Mouse (Mus musculus): ENCODE results near the gene H2al2a.
"Not testable (repeated sequence)": the region's sequence is repeated elsewhere in the genome, so short reads cannot be mapped to it uniquely, and the experiment has no call there.

Gene H2al2a

DNA sequence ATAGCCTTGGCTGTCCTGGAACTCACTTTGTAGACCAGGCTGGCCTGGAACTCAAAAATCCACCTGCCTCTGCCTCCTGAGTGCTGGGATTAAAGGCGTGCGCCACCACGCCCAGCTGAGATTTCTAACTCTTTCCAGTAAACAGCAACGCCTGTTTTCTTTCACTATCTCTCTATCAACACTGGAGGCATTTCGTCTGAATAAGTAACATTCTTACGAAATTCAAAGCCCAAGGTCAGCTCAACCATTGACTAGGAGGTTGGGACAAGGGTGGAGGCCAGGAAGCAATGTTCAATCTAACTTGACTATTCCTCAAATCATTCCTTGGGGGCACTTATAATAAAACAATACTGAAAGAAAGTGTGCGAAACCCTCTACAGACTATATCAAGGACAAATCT, 18.5 kb downstream of the H2al2a start:
- not testable (repeated sequence) for ATAC-seq (ENCODE audit: insufficient number of reproducible peaks, low FRiP score, low TSS enrichment)

DNA sequence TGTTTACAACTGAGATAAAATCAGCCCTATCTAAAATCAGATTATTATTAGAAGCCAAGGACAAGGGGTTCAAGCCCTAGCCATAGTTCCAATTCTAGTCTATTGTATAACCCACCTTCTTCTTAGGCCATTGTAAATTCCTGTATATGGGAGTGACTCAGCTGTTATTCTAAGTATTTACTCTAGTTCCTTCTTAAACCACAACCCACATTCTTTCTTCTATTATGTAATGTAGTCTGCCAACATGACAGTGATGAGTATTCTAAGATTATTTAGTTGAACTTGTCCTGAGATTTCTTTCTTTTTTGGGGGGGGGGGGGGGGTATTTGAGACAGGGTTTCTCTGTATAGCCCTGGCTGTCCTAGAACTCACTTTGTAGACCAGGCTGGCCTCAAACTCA, 19.1 kb downstream of the H2al2a start:
- not testable (repeated sequence) for ATAC-seq (ENCODE audit: insufficient number of reproducible peaks, low FRiP score, low TSS enrichment)

DNA sequence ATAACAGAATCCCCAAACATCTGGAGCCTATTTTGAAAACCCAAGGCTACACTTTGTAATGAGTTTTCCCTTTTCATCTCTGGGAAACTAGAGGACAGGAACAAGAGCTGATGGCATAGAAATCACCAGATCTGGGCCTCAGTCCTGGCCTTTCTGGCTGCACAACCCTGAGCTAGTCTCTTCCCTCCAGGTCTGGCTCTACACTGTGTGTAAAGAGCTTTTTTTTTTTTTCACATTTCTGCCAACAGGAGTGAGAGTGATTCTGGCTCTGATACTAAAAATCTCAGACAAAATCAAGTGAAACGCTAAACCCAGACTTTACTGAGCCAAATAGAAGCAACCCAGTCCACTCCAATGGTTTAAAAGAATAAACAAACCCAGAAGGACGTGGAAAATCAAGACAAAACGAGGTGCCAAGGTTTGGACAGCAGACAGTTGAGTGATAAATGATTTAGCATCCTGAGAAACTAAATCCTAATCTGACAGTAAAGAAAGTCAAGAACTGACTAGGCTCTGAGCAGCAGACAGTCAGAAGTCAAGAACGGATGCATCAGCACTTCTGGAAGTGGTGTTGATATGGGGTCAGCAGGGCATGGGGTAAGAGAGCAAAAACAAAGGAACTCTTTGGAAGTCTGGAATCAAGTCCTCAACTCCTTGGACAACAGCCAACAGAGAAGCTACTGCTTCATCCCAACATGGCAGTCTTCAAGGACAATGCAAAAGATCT, 21.0 kb downstream of the H2al2a start:
- ATAC-seq (ENCODE audit: insufficient number of reproducible peaks, low FRiP score, low TSS enrichment) = no peak

DNA sequence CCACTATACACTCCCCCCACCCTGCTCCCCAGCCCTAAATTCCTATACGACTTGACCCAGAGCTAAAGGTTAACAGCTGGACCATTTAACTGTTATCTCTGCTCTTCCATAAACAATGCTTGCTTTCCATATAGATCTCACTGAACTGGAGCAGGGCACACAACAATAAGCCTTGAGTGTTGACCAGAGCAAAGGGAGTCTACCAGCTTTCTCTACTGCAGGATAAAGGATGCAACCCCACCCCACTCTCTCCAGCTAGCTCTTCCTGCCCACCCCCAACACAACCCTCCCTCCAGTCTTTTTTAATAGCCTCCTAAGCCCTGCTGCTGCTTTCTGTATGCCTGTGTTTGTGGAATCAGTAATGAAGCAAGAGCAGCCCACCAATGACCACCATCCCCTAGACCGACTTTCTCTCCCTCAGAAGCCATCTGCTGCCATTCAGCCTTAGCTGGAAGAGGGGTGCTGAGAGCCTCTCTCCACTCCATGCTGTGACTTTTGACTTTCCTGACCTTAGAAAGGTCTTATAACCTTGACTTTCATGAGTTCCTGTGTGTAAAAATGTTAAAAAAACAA, 22.8 kb downstream of the H2al2a start:
- no peak for ATAC-seq (ENCODE audit: insufficient number of reproducible peaks, low FRiP score, low TSS enrichment)

DNA sequence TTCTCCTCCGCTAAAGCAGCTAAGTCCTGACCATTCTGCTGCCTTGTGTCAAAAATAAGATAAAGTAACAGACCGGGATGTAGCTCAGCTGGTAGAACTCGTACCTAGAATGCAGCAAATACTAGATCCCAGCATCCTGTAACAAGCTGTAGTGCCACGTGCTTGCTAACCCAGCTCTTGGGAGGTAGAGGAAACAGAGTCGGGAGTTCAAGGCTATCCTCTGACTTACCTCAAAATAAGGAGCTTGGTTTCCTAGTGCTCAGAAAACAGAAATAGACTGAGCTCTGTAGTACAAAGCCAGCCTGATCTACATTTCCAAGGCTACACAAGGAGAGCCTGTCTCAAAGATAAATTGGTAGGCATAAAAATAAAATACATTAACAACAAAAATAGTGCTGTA, 23.5 kb downstream of the H2al2a start:
- ATAC-seq (ENCODE audit: insufficient number of reproducible peaks, low FRiP score, low TSS enrichment) = no peak

DNA sequence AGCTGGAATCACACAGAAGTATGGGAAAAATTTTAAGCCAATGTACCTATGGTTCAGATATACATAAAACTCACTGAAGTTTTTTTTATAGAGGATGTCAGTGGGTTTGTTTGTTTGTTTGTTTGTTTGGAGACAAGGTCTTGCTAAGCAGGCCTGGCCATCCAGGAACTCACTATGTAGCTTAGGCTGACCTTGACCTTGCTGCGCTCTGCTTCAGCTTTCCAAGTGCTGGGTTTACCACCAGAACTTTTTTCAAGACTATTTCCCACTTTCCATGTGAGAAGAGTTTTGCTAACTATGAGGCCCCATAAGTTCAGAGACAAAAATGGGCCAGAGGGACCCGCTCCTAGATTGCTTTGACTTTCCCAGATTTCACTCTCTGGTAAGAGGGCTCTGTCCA, 23.9 kb downstream of the H2al2a start:
- ATAC-seq (ENCODE audit: insufficient number of reproducible peaks, low FRiP score, low TSS enrichment) = no peak

DNA sequence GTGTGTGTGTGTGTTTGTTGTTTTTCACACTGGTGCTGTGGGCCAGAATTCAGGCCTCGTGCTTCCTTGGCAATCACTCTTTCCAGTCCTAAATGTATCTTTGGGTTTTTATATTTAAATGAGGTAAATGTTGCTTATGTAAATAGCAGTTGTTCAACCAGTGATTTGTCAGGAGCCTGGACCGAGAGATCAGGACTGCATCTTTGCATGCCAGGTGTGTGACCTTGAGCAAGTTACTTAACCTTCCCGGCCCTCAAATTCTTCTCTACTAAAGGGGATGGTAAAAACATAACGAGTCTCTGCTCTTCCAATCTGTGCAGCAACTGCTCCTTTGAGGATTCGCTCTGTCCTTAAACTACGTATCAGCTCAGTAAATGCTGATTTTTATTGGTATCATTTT, 25.4 kb downstream of the H2al2a start:
- ATAC-seq (ENCODE audit: insufficient number of reproducible peaks, low FRiP score, low TSS enrichment) = no peak

DNA sequence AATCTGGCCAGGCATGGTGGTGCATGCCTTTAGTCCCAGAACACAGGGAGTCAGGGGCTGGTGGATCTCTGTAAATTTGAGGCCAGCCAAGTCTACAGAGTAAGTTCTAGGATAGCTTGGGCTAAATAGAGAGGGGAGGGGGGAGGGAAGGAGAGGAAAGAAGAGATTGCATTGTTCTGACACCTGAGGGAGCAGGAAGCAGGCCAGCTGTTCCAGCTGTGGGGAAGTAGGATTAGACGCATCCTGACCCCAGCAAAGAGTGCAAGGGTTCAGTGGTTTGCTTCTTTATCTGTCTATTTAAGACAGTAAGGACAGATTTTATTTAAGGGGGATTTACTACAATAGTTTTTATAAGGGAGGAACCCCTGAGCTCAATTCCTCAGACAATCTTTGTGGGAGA, 26.1 kb downstream of the H2al2a start:
- ATAC-seq (ENCODE audit: insufficient number of reproducible peaks, low FRiP score, low TSS enrichment) = no peak

DNA sequence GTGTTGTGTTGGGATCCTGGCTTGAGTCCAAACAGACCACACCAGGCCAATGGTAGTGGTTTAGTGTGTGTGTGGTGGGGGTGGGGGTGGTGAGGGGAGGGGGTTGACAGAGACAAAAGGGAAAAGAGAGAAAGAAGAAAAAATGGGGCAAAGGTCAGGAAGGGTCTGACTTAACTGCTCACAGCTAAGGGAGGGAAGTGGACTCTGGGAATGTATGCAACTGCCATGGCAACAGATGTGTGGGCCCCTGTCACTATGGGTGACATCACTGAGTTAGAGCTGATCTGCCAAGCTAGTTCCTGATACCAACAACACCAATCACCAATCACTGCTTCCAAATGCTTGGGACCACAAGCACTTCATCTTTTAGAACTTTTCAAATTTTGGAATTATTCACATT, 26.6 kb downstream of the H2al2a start:
- ATAC-seq (ENCODE audit: insufficient number of reproducible peaks, low FRiP score, low TSS enrichment) = no peak

DNA sequence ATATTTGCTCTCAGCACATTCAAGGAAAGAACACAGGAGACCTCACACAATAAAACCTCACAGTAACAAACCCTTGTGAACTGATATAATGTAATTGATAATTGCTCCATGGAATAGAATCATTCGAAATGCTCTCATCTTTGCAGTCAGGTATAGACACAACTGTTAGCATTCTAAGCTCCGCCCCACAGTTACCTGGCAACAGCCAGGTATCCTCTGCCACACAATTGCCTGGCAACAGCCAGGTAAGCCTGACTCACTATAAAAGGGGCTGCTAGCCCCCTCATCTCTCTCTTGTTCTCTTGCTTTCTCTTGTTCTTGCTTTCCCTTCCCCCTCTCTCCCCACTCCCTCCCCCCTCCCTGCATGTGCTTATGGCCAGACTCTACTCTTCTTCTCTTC, 28.2 kb downstream of the H2al2a start:
- ATAC-seq (ENCODE audit: insufficient number of reproducible peaks, low FRiP score, low TSS enrichment) = no peak

DNA sequence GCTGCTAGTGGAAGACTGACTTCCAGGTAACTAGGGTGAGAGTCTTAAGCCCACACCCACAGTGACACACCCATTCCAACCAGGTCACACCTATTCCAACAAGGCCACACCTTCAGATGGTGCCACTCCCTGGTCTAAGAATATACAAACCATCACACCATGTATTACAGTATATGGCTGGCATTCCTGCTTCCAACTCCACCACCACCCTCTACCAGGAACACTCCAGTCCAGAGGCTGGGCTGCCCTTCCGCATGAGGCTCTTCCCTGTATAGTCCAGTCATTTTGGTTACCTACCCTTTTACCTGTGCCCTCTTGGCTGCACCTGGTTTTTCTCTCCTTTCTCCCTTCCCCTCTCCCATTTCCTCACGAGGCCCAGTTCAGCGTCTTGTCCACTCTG, 28.7 kb downstream of the H2al2a start:
- ATAC-seq (ENCODE audit: insufficient number of reproducible peaks, low FRiP score, low TSS enrichment) = not testable (repeated sequence)

DNA sequence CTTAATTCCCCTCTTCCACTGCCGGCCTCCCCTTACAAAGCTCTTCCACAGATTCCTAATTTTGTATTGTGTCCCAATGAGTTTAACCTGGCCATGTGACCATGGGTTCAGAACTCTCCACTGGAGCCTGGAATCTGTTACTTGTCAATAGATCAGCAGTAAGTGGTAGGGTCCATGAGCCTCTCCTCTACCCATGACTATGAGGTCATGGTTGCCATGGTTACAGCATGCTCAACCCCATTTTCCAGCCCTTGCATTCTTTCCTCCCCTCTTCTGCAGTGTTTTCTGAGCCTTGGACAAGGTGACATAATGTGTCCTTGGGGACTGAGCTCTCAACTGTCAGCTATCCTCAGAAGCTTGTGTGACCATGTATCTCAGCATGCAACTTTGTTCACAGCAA, 37.3 kb downstream of the H2al2a start:
- no peak for ATAC-seq (ENCODE audit: insufficient number of reproducible peaks, low FRiP score, low TSS enrichment)

DNA sequence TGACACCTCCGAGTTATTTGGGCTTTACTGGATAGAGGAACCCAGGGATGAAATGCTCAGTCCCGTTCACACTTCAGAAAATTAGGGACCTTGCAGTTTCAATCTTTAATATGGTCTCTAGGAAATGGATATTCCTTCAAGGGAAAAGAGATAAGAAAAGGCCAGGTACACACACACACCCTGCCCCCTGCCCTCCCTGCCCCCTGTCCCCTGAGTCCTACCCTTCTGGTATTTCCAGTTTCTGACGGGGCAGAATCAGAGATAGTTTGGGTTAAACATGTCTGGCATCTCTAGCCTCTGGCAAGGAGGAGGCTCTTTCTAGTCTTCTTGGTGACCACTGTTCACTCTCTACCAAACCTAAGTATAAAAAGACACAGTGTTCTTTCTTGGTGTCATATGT, 49.9 kb downstream of the H2al2a start:
- no peak for ATAC-seq (ENCODE audit: insufficient number of reproducible peaks, low FRiP score, low TSS enrichment)

Data from cerebellum, adult (tissue).